Mouse (Mus musculus): Measurements from ENCODE around the gene Bcl9l. TPM values are rescaled to one million over a fixed set of nuclear protein-coding genes. Genes with fewer than 3 reads are reported as not detected.
A peak's percentile ranks its signal among the peaks of the same experiment; 100 is the strongest.

Gene Bcl9l
- polyA plus RNA-seq, 1 experiment from 2014 or later = 11.1 TPM

GRCm38 (mm10) chr9:44500163-44500533, 17.5 kb downstream of the Bcl9l start:
- Histone ChIP-seq H3K27ac (ENCODE audit: low read length) (peak overlapping the region; percentile 100), H3K9me3 (replicated peaks; ENCODE audit: control insufficient read depth, low read length) (no peaks in the 10 kb centered on the region), H3K4me3 (ENCODE audit: low read length) (peak overlapping the region; percentile 61), H3K27me3 (ENCODE audit: control insufficient read depth, insufficient read depth, low read length) (no peaks in the 10 kb centered on the region), H3K4me2 (ENCODE audit: low read depth, low read length) (peak overlapping the region; percentile 91), H3K9ac (ENCODE audit: low read length) (peak overlapping the region; percentile 43), H3K36me3 (ENCODE audit: control insufficient read depth, insufficient read depth) (peaks cover 12% of the 10 kb centered on the region), H3K4me1 (ENCODE audit: control insufficient read depth, insufficient read depth, low read length) (peaks cover 62% of the 10 kb centered on the region)
- 15% methylated on average over 5 of the region's 5 CpGs for WGBS
- ATAC-seq (replicated peaks; ENCODE audit: extremely low read depth, insufficient read depth, low FRiP score) = no peak

DNA sequence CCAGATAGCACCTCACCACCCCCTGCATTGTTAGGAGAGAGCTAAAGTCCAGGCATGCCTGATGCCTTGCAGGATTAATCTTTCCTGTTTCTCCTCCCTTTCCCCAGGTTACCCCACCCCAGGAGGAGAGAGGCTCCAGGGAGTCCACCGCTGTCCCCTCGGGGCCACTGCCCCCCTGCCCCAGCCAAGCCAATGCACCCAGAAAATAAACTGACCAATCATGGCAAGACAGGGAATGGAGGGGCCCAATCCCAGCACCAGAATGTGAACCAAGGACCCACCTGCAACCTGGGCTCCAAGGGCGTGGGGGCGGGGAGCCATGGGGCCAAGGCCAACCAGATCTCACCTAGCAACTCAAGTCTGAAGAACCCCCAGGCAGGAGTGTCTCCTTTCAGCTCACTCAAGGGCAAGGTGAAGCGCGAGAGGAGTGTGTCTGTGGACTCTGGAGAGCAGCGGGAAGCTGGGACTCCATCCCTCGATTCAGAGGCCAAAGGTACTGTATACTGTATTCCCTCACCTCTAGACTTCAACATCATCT, 18.1 kb downstream of the Bcl9l start:
- Histone ChIP-seq H3K9ac (ENCODE audit: low read length) (peak overlapping the region; percentile 43; the same call in 1 of the 2 replicates), H3K4me1 (ENCODE audit: control insufficient read depth, insufficient read depth, low read length) (peaks cover 59% of the 10 kb centered on the region), H3K36me3 (ENCODE audit: control insufficient read depth, insufficient read depth) (peaks cover 17% of the 10 kb centered on the region), H3K27ac (ENCODE audit: low read length) (peak overlapping the region; percentile 100), H3K27me3 (ENCODE audit: control insufficient read depth, insufficient read depth, low read length) (no peaks in the 10 kb centered on the region), H3K9me3 (replicated peaks; ENCODE audit: control insufficient read depth, low read length) (no peaks in the 10 kb centered on the region), H3K4me2 (ENCODE audit: low read depth, low read length) (peak overlapping the region; percentile 91), H3K4me3 (ENCODE audit: low read length) (peak overlapping the region; percentile 61)
- no peak for ATAC-seq (replicated peaks; ENCODE audit: extremely low read depth, insufficient read depth, low FRiP score)
- 53% methylated on average over 8 of the region's 8 CpGs for WGBS

DNA sequence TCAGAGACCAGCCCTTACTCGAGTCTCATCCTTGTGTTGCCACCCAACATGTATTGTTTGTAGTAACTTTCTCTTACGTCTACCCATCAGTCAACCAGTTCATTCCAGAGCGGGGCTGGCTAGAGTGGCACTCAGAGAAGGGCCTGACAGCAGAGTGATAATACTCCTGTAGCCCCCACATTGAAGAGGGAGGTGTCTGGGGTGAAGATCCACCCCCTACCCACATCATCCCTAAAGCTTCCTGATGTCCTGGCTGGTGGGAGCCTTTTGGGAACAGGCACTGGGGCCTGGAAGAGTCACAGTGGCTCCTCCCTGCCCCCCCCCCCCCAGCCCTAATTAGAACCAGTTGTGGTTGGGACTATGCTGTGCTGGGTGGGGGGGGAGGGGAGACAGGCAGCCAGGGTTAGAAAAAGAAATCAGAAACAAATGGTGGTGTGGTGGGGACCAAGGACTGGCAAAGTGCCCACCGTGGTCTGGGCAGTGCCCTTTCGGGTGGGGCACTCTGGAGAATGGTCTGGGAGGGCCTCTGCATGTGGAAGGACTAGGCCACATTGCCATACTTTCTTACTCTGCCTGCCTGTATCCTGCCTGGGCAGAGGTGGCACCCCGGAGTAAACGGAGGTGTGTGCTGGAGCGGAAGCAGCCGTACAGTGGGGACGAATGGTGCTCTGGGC, 18.7 kb downstream of the Bcl9l start:
- no peak overlapping the region for H3K4me3 ChIP-seq (ENCODE audit: low read length)
- H3K9me3 ChIP-seq (replicated peaks; ENCODE audit: control insufficient read depth, low read length) = no peaks in the 10 kb centered on the region
- peaks cover 23% of the 10 kb centered on the region for H3K36me3 ChIP-seq (ENCODE audit: control insufficient read depth, insufficient read depth)
- no peak for ATAC-seq (replicated peaks; ENCODE audit: extremely low read depth, insufficient read depth, low FRiP score)
- peaks cover 55% of the 10 kb centered on the region for H3K4me1 ChIP-seq (ENCODE audit: control insufficient read depth, insufficient read depth, low read length)
- peak overlapping the region; percentile 56 for H3K27ac ChIP-seq (ENCODE audit: low read length)
- H3K9ac ChIP-seq (ENCODE audit: low read length) = no peak overlapping the region
- peak overlapping the region; percentile 26; the same call in 1 of the 2 replicates for H3K4me2 ChIP-seq (ENCODE audit: low read depth, low read length)
- H3K27me3 ChIP-seq (ENCODE audit: control insufficient read depth, insufficient read depth, low read length) = no peaks in the 10 kb centered on the region
- 51% methylated on average over 10 of the region's 10 CpGs for WGBS

DNA sequence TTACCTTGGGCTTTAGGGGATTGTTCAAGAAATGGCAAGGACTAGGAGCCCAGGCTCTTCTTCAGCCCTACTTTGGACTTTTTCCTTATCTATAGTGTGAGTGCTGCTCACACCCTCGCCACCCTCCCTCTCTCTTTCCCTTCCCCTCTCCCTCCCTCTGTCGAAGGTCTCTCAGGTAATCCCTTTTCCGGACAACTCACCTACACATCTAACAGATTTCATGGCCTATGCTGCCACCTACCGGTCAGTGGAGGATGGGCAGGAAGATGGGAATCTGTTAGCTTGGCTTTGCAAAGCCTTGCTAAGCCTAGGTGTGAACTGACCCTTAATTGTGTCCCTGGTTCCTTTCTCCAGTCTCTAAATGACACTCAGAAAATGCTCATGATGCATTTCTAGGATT, 19.4 kb downstream of the Bcl9l start:
- Histone ChIP-seq H3K4me3 (ENCODE audit: low read length) (no peak overlapping the region), H3K4me2 (ENCODE audit: low read depth, low read length) (peak overlapping the region; percentile 26; the same call in 1 of the 2 replicates), H3K36me3 (ENCODE audit: control insufficient read depth, insufficient read depth) (peaks cover 28% of the 10 kb centered on the region), H3K27me3 (ENCODE audit: control insufficient read depth, insufficient read depth, low read length) (no peaks in the 10 kb centered on the region), H3K4me1 (ENCODE audit: control insufficient read depth, insufficient read depth, low read length) (peaks cover 49% of the 10 kb centered on the region), H3K27ac (ENCODE audit: low read length) (no peak overlapping the region), H3K9me3 (replicated peaks; ENCODE audit: control insufficient read depth, low read length) (no peaks in the 10 kb centered on the region), H3K9ac (ENCODE audit: low read length) (no peak overlapping the region)
- WGBS = 4% methylated on average over 4 of the region's 4 CpGs
- no peak for ATAC-seq (replicated peaks; ENCODE audit: extremely low read depth, insufficient read depth, low FRiP score)

DNA sequence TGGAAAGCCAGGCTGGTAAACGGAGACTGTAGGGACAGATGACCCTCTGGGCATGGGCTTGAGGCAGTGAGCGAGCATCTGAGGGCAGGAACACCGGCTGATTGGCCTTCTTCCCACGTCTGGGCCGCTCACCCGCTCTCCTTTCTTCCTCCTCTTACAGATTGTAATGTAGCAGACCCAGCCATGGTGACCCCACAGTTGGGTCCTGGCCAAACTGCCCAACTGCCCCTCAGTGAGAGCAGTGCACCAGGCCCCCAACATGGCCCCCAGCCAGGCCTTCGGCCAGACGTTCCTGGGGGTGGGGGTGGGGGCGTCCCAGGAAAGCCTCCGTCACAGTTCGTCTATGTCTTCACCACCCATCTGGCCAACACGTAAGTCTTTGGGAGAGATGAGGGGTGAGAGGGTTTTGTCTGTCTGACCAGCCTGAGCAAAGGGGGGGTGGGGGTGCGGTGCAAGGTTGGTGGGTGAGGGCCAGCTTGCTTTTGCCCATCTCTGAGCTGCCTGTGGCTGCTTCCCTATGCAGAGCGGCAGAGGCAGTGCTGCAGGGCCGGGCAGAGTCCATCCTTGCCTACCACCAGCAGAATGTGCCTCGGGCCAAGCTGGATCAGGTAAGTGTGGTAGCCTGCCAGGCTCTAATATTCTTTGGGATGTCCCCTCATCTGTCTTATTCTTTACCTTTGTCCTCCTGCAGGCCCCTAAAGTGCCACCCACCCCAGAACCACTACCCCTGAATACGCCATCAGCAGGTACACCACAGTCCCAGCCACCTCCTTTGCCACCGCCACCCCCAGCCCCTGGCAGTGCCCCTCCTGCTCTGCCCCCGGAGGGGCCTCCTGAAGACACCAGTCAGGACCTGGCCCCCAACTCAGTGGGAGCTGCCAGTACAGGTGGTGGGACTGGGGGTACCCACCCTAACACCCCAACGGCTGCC, 22.5 kb downstream of the Bcl9l start:
- H3K9ac ChIP-seq (ENCODE audit: low read length) = no peak overlapping the region
- WGBS = 72% methylated on average over 20 of the region's 20 CpGs
- peaks cover 33% of the 10 kb centered on the region for H3K36me3 ChIP-seq (ENCODE audit: control insufficient read depth, insufficient read depth)
- no peaks in the 10 kb centered on the region for H3K27me3 ChIP-seq (ENCODE audit: control insufficient read depth, insufficient read depth, low read length)
- H3K4me2 ChIP-seq (ENCODE audit: low read depth, low read length) = no peak overlapping the region
- H3K4me1 ChIP-seq (ENCODE audit: control insufficient read depth, insufficient read depth, low read length) = peaks cover 42% of the 10 kb centered on the region
- ATAC-seq (replicated peaks; ENCODE audit: extremely low read depth, insufficient read depth, low FRiP score) = no peak
- H3K27ac ChIP-seq (ENCODE audit: low read length) = no peak overlapping the region
- H3K9me3 ChIP-seq (replicated peaks; ENCODE audit: control insufficient read depth, low read length) = no peaks in the 10 kb centered on the region
- H3K4me3 ChIP-seq (ENCODE audit: low read length) = no peak overlapping the region

GRCm38 (mm10) chr9:44505824-44506467, 23.3 kb downstream of the Bcl9l start:
- H3K27ac ChIP-seq (ENCODE audit: low read length) = no peak overlapping the region
- H3K36me3 ChIP-seq (ENCODE audit: control insufficient read depth, insufficient read depth) = peaks cover 31% of the 10 kb centered on the region
- H3K4me2 ChIP-seq (ENCODE audit: low read depth, low read length) = no peak overlapping the region
- no peak overlapping the region for H3K4me3 ChIP-seq (ENCODE audit: low read length)
- H3K27me3 ChIP-seq (ENCODE audit: control insufficient read depth, insufficient read depth, low read length) = no peaks in the 10 kb centered on the region
- 58% methylated on average over 23 of the region's 23 CpGs for whole genome bisulfite sequencing
- H3K9ac ChIP-seq (ENCODE audit: low read length) = no peak overlapping the region
- no peak for ATAC-seq (replicated peaks; ENCODE audit: extremely low read depth, insufficient read depth, low FRiP score)
- no peaks in the 10 kb centered on the region for H3K9me3 ChIP-seq (replicated peaks; ENCODE audit: control insufficient read depth, low read length)
- peaks cover 42% of the 10 kb centered on the region for H3K4me1 ChIP-seq (ENCODE audit: control insufficient read depth, insufficient read depth, low read length)

GRCm38 (mm10) chr9:44506566-44506965, 23.9 kb downstream of the Bcl9l start:
- Histone ChIP-seq H3K27ac (ENCODE audit: low read length) (no peak overlapping the region), H3K36me3 (ENCODE audit: control insufficient read depth, insufficient read depth) (peaks cover 31% of the 10 kb centered on the region), H3K4me3 (ENCODE audit: low read length) (no peak overlapping the region), H3K27me3 (ENCODE audit: control insufficient read depth, insufficient read depth, low read length) (no peaks in the 10 kb centered on the region), H3K9me3 (replicated peaks; ENCODE audit: control insufficient read depth, low read length) (no peaks in the 10 kb centered on the region), H3K4me1 (ENCODE audit: control insufficient read depth, insufficient read depth, low read length) (peaks cover 41% of the 10 kb centered on the region), H3K9ac (ENCODE audit: low read length) (no peak overlapping the region), H3K4me2 (ENCODE audit: low read depth, low read length) (no peak overlapping the region)
- 92% methylated on average over 13 of the region's 13 CpGs for WGBS
- no peak for ATAC-seq (replicated peaks; ENCODE audit: extremely low read depth, insufficient read depth, low FRiP score)

- H3K9ac ChIP-seq (ENCODE audit: low read length) = no peak overlapping the region
- no peaks in the 10 kb centered on the region for H3K9me3 ChIP-seq (replicated peaks; ENCODE audit: control insufficient read depth, low read length)
- no peak for ATAC-seq (replicated peaks; ENCODE audit: extremely low read depth, insufficient read depth, low FRiP score)
- no peak overlapping the region for H3K4me2 ChIP-seq (ENCODE audit: low read depth, low read length)
- 86% methylated on average over 6 of the region's 6 CpGs for WGBS
- H3K4me1 ChIP-seq (ENCODE audit: control insufficient read depth, insufficient read depth, low read length) = peaks cover 41% of the 10 kb centered on the region
- no peaks in the 10 kb centered on the region for H3K27me3 ChIP-seq (ENCODE audit: control insufficient read depth, insufficient read depth, low read length)
- H3K36me3 ChIP-seq (ENCODE audit: control insufficient read depth, insufficient read depth) = peaks cover 31% of the 10 kb centered on the region
- H3K4me3 ChIP-seq (ENCODE audit: low read length) = no peak overlapping the region
- H3K27ac ChIP-seq (ENCODE audit: low read length) = no peak overlapping the region
These were observed 24.7 kb downstream of the Bcl9l start for GRCm38 (mm10) chr9:44507345-44507744.

Measured in heart, embryonic 16.5 days (tissue).